Mouse (Mus musculus) ES-E14 (cell line): ENCODE data around the gene Gon4l.

Experiments used
- CHD2 ChIP-seq: IDR thresholded peaks from 2 replicates; pipeline ENCODE4 v1.6.1; 2014; ENCODE audit warnings: mild to moderate bottlenecking, low read depth, low read length, inconsistent platforms
- MAFK ChIP-seq: IDR thresholded peaks from 2 replicates; pipeline ENCODE4 v1.6.1; 2014; ENCODE audit warnings: mild to moderate bottlenecking, low read depth, low read length, inconsistent platforms; ENCODE audit not compliant: insufficient read depth
- ZC3H11A ChIP-seq: IDR thresholded peaks from 2 replicates; pipeline ENCODE4 v1.6.1; 2012; ENCODE audit warnings: low read depth, mild to moderate bottlenecking, inconsistent platforms, low read length, borderline replicate concordance
- ZNF384 ChIP-seq: IDR thresholded peaks from 2 replicates; pipeline ENCODE4 v1.6.1; 2012; ENCODE audit warnings: low read depth, low read length, inconsistent platforms

DNA sequence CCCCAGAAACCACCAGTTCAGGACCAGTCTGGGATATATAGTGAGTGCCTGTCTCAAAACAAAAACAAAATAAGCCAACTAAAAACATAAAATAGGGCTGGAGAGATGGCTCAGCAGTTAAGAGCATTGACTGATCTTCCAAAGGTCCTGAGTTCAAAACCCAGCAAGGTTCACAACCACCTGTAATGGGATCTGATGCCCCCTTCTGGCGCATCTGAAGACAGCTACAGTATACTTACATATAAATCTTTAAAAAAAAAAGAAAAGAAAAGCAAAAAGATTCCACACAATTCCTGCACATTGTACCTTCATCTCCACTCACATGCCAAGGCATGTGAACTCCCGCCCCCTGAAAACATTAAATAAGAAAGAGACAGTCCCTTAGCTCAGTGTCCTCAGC lies 90.6 kb downstream of the Gon4l start:
- TF ChIP-seq MAFK (no peak), ZNF384 (0 out of 2 replicates have a peak, but pooled peaks have one; percentile 26), ZC3H11A (no peak), CHD2 (no peak)
